Mouse (Mus musculus): ENCODE data around the gene Sgk2. TPM values are rescaled to one million over a fixed set of nuclear protein-coding genes. Genes with fewer than 3 reads are reported as not detected.
"Not testable (repeated sequence)": the region's sequence is repeated elsewhere in the genome, so short reads cannot be mapped to it uniquely, and the experiment has no call there.

Sgk2 gene
- total and polyA plus RNA-seq, 3 experiments: not detected

- Histone ChIP-seq H3K79me2 (replicated peaks; ENCODE audit: control insufficient read depth, insufficient read depth, low read length) (no peaks in the 10 kb centered on the region), H3K4me1 (ENCODE audit: control insufficient read depth, insufficient read depth, low read length) (no peaks in the 10 kb centered on the region), H3K27me3 (ENCODE audit: control insufficient read depth, insufficient read depth, low read length) (no peaks in the 10 kb centered on the region), H3K36me3 (ENCODE audit: control insufficient read depth, insufficient read depth, low read length) (no peaks in the 10 kb centered on the region), H3K27ac (no peak overlapping the region), H3K4me3 (no peak overlapping the region), H3K9ac (ENCODE audit: low read depth, low read length) (no peak overlapping the region)
- intact Hi-C loops (cut with DNase I): no loop called here
- TF ChIP-seq POLR2A (IDR thresholded peaks at IDR 0.05; ENCODE audit: insufficient read depth, low read depth, low read length) (no peak), EP300 (IDR thresholded peaks at IDR 0.05; ENCODE audit: insufficient read depth, low read depth, low read length) (no peak), CTCF (IDR thresholded peaks at IDR 0.05) (no peak)
- WGBS: 21% methylated on average over 5 of the region's 5 CpGs
- no peak for DNase-seq
Observed at GRCm38 (mm10) chr2:163055715-163056114, 68.6 kb downstream of the Sgk2 start.

- no peak overlapping the region for H3K4me3 ChIP-seq
- no peak for DNase-seq
- intact Hi-C loops (cut with DNase I): no loop called here
- WGBS: 80% methylated on average over 9 of the region's 9 CpGs
- no peak overlapping the region for H3K27ac ChIP-seq
- H3K27me3 ChIP-seq (ENCODE audit: control insufficient read depth, insufficient read depth, low read length): no peaks in the 10 kb centered on the region
- no peaks in the 10 kb centered on the region for H3K4me1 ChIP-seq (ENCODE audit: control insufficient read depth, insufficient read depth, low read length)
- no peaks in the 10 kb centered on the region for H3K36me3 ChIP-seq (ENCODE audit: control insufficient read depth, insufficient read depth, low read length)
- TF ChIP-seq POLR2A (IDR thresholded peaks at IDR 0.05; ENCODE audit: insufficient read depth, low read depth, low read length) (no peak), CTCF (IDR thresholded peaks at IDR 0.05) (no peak), EP300 (IDR thresholded peaks at IDR 0.05; ENCODE audit: insufficient read depth, low read depth, low read length) (no peak)
- H3K79me2 ChIP-seq (replicated peaks; ENCODE audit: control insufficient read depth, insufficient read depth, low read length): no peaks in the 10 kb centered on the region
- no peak overlapping the region for H3K9ac ChIP-seq (ENCODE audit: low read depth, low read length)
Observed at GRCm38 (mm10) chr2:163056584-163056983, 69.5 kb downstream of the Sgk2 start.

- H3K4me1 ChIP-seq (ENCODE audit: control insufficient read depth, insufficient read depth, low read length); DNase-seq; H3K36me3 ChIP-seq (ENCODE audit: control insufficient read depth, insufficient read depth, low read length); H3K27me3 ChIP-seq (ENCODE audit: control insufficient read depth, insufficient read depth, low read length); H3K79me2 ChIP-seq (replicated peaks; ENCODE audit: control insufficient read depth, insufficient read depth, low read length); H3K27ac ChIP-seq; H3K4me3 ChIP-seq; H3K9ac ChIP-seq (ENCODE audit: low read depth, low read length); intact Hi-C loops (cut with DNase I): not testable (repeated sequence)
- 91% methylated on average over 7 of the region's 7 CpGs for WGBS
Observed at GRCm38 (mm10) chr2:163058981-163059380, 71.9 kb downstream of the Sgk2 start.

GRCm38 (mm10) chr2:163060630-163061029, 73.5 kb downstream of the Sgk2 start:
- no peaks in the 10 kb centered on the region for H3K27me3 ChIP-seq (ENCODE audit: control insufficient read depth, insufficient read depth, low read length)
- no peak overlapping the region for H3K4me3 ChIP-seq
- H3K9ac ChIP-seq (ENCODE audit: low read depth, low read length): no peak overlapping the region
- intact Hi-C loops (cut with DNase I): no loop called here
- TF ChIP-seq EP300 (IDR thresholded peaks at IDR 0.05; ENCODE audit: insufficient read depth, low read depth, low read length) (no peak), CTCF (IDR thresholded peaks at IDR 0.05) (no peak), POLR2A (IDR thresholded peaks at IDR 0.05; ENCODE audit: insufficient read depth, low read depth, low read length) (no peak)
- H3K4me1 ChIP-seq (ENCODE audit: control insufficient read depth, insufficient read depth, low read length): no peaks in the 10 kb centered on the region
- no peak overlapping the region for H3K27ac ChIP-seq
- DNase-seq: no peak
- WGBS: 82% methylated on average over 6 of the region's 6 CpGs
- no peaks in the 10 kb centered on the region for H3K79me2 ChIP-seq (replicated peaks; ENCODE audit: control insufficient read depth, insufficient read depth, low read length)
- no peaks in the 10 kb centered on the region for H3K36me3 ChIP-seq (ENCODE audit: control insufficient read depth, insufficient read depth, low read length)

- no peak overlapping the region for H3K27ac ChIP-seq
- H3K79me2 ChIP-seq (replicated peaks; ENCODE audit: control insufficient read depth, insufficient read depth, low read length): no peaks in the 10 kb centered on the region
- 78% methylated on average over 8 of the region's 8 CpGs for WGBS
- no peaks in the 10 kb centered on the region for H3K36me3 ChIP-seq (ENCODE audit: control insufficient read depth, insufficient read depth, low read length)
- no peaks in the 10 kb centered on the region for H3K4me1 ChIP-seq (ENCODE audit: control insufficient read depth, insufficient read depth, low read length)
- intact Hi-C loops (cut with DNase I): no loop called here
- H3K4me3 ChIP-seq: no peak overlapping the region
- H3K9ac ChIP-seq (ENCODE audit: low read depth, low read length): no peak overlapping the region
- TF ChIP-seq CTCF (IDR thresholded peaks at IDR 0.05) (no peak), POLR2A (IDR thresholded peaks at IDR 0.05; ENCODE audit: insufficient read depth, low read depth, low read length) (no peak), EP300 (IDR thresholded peaks at IDR 0.05; ENCODE audit: insufficient read depth, low read depth, low read length) (no peak)
- H3K27me3 ChIP-seq (ENCODE audit: control insufficient read depth, insufficient read depth, low read length): no peaks in the 10 kb centered on the region
- no peak for DNase-seq
Observed at GRCm38 (mm10) chr2:163061203-163062118, 74.3 kb downstream of the Sgk2 start.

GRCm38 (mm10) chr2:163062119-163062508, 75.0 kb downstream of the Sgk2 start:
- H3K79me2 ChIP-seq (replicated peaks; ENCODE audit: control insufficient read depth, insufficient read depth, low read length): no peaks in the 10 kb centered on the region
- H3K9ac ChIP-seq (ENCODE audit: low read depth, low read length): no peak overlapping the region
- no peak for DNase-seq
- TF ChIP-seq POLR2A (IDR thresholded peaks at IDR 0.05; ENCODE audit: insufficient read depth, low read depth, low read length): no peak
- no peak for TF ChIP-seq EP300 (IDR thresholded peaks at IDR 0.05; ENCODE audit: insufficient read depth, low read depth, low read length)
- no peak for TF ChIP-seq CTCF (IDR thresholded peaks at IDR 0.05)
- H3K27ac ChIP-seq: no peak overlapping the region
- no peaks in the 10 kb centered on the region for H3K36me3 ChIP-seq (ENCODE audit: control insufficient read depth, insufficient read depth, low read length)
- intact Hi-C loops (cut with DNase I): no loop called here
- 90% methylated on average over 6 of the region's 6 CpGs for WGBS
- no peaks in the 10 kb centered on the region for H3K27me3 ChIP-seq (ENCODE audit: control insufficient read depth, insufficient read depth, low read length)
- H3K4me3 ChIP-seq: no peak overlapping the region
- no peaks in the 10 kb centered on the region for H3K4me1 ChIP-seq (ENCODE audit: control insufficient read depth, insufficient read depth, low read length)

Other genes with a start within 250 kb of the Sgk2 start
- gene Srsf6, start 55.8 kb upstream of the Sgk2 start, total RNA-seq (2021): 10 to 100 TPM; 61.2 to 68.3 TPM
- gene Srsf6, start 55.8 kb upstream of the Sgk2 start, polyA plus RNA-seq (2012; rRNA removed): 48.0 and 75.1 TPM in 2 replicates
- under 1 TPM in 1 of 2 experiments, not detected in 1; 0.65 TPM for gene L3mbtl1, start 43.9 kb upstream of the Sgk2 start, total RNA-seq (2021)
- 0.10 TPM in 1 of 2 replicates, not detected in the other for gene L3mbtl1, start 43.9 kb upstream of the Sgk2 start, polyA plus RNA-seq (2012; rRNA removed)
- gene Ift52, start 30.0 kb downstream of the Sgk2 start, total RNA-seq (2021): 10 to 100 TPM; 19.5 to 22.1 TPM
- 16.5 and 22.2 TPM in 2 replicates for gene Ift52, start 30.0 kb downstream of the Sgk2 start, polyA plus RNA-seq (2012; rRNA removed)
- under 1 TPM; 0.16 to 0.41 TPM for gene Mybl2, start 67.4 kb downstream of the Sgk2 start, total RNA-seq (2021)
- 0.18 and 0.56 TPM in 2 replicates for gene Mybl2, start 67.4 kb downstream of the Sgk2 start, polyA plus RNA-seq (2012; rRNA removed)
- not detected for gene Gtsf1l, start 100.5 kb downstream of the Sgk2 start, total RNA-seq (2021)
- 0.68 TPM in 1 of 2 replicates, not detected in the other for gene Gtsf1l, start 100.5 kb downstream of the Sgk2 start, polyA plus RNA-seq (2012; rRNA removed)
- gene Tox2, start 215.8 kb downstream of the Sgk2 start, total RNA-seq (2021): 1 to 10 TPM; 1.1 to 1.3 TPM
- gene Tox2, start 215.8 kb downstream of the Sgk2 start, polyA plus RNA-seq (2012; rRNA removed): 1.7 and 2.3 TPM in 2 replicates

Data from heart, adult 2 months (tissue).